Mouse (Mus musculus): ENCODE data around the gene Gon4l.

DNA sequence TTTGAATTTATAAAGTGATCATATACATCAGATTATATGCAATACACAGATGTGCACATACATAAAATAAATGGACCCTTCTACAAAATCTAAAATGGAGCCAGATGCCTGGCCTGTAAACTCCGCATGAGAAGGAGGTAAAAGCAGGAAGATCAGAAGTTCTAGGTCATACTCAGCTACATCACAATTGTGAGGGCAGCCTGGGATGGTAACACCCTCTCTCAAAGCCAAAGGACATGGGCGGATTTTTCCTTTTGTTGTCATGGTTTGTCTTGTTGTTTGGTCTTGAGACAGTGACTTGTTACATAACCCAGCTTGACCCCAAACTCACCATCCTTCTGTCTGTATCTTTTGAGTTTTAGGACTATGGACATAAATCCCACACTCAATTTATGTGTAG, 70.7 kb downstream of the Gon4l start:
- TF ChIP-seq USF2 (IDR thresholded peaks at IDR 0.05; ENCODE audit: borderline replicate concordance in 1 of 2, insufficient read depth in 1 of 2, low read depth in 1 of 2, low read length in 2 of 2) (no peak), CTCF (IDR thresholded peaks at IDR 0.05 in 2 of 3, conservative IDR thresholded peaks at IDR 0.05 in 1 of 3; ENCODE audit: control insufficient read depth in 1 of 3, insufficient read depth in 1 of 3, low read depth in 2 of 3, low read length in 3 of 3, poor library complexity in 1 of 3, severe bottlenecking in 1 of 3) (no peak), MAX (IDR thresholded peaks at IDR 0.05; ENCODE audit: low read length) (no peak), ZKSCAN1 (IDR thresholded peaks at IDR 0.05; ENCODE audit: low read depth, low read length) (no peak), GATA1 (IDR thresholded peaks at IDR 0.05; ENCODE audit: low read depth, low read length) (no peak)

Data from MEL (cell line).